Mouse (Mus musculus): ENCODE measurements around the gene Gm49336. TPM values are rescaled to one million over a fixed set of nuclear protein-coding genes. Genes with fewer than 3 reads are reported as not detected.

The Gm49336 gene
- total RNA-seq (2012; rRNA removed) (36.3 and 43.1 TPM in 2 replicates), total RNA-seq (2014; rRNA removed) (102 and 125 TPM in 2 replicates), polyA plus RNA-seq (2012; ENCODE audit: insufficient read length, low read depth) (49.3 and 54.3 TPM in 2 replicates)

DNA sequence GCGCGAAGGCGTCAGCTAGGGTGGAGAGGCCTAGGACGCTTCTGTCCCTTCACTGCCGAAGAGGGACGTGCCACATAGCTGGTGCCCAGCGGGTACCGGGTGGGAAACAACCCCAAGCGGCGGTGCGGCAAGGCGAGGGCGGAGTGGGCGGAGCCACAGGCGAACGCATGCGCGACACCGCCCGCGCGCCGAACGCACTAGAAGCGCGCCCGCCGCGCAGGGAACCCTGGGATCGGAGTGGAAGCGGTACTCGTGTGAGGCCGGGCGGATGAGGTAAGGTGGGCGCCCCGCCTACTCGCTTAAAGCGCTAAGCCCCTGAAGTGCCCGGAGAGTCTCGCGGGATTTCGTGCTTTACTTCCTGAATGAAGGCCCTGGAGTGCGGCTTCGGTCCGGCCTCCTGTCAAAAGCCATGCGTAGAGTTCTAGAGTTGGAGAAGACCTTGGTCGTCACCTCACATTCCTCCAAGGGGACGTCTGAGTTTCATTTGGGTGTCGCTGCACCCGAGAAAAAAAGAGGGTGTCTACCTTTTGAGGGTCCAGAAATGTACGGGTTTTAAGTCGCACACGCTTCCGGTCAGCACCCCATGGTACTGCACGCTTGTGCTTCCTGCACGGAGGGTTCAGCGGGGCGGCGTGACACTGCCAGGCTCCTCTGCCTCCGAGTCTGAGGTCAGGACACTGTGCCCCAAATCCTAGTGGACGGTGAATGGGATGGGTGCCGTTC lies at the start of gene Gm49336, which contains the start of gene Nupl1:
Gene Gm49336 (minus strand): TSS at position 227 of the 723 bp plus-strand sequence.
Gene Nupl1 (minus strand): TSS at position 151 of the 723 bp plus-strand sequence.
- H3K9ac ChIP-seq (ENCODE audit: insufficient read depth, low read depth) = peak within 1 kb of the TSS; percentile 94
- H3K27ac ChIP-seq (ENCODE audit: insufficient read depth, low read depth) = peak within 1 kb of the TSS; percentile 82
- H3K36me3 ChIP-seq (replicated peaks in 1 of 2; ENCODE audit: control insufficient read depth in 1 of 2, insufficient read depth in 1 of 2, low read length in 1 of 2) = peaks cover 0 to 12% of the 10 kb centered on the region in 2 experiments
- no peaks in the 10 kb centered on the region for H3K27me3 ChIP-seq (replicated peaks)
- peak; percentile 99 for DNase-seq (ENCODE audit: extremely low read depth)
- H3K79me2 ChIP-seq (replicated peaks; ENCODE audit: control insufficient read depth, extremely low read depth, insufficient read depth, poor library complexity, severe bottlenecking) = peaks cover 37% of the 10 kb centered on the region
- no peaks in the 10 kb centered on the region for H3K9me3 ChIP-seq (replicated peaks; ENCODE audit: low read length)
- in situ Hi-C loops (cut with MboI; ENCODE audit: low pct_ligation_motif_present, low pct_unique_long_range_greater_than_20kb, low sequenced_read_pairs) = loop anchor here (25.0 kb wide), 1 partner anchor 486 kb away; no protein-coding TSS in a partner anchor
- TF ChIP-seq MAX (IDR thresholded peaks at IDR 0.05; ENCODE audit: low read length) (peak; percentile 61; the same call in 1 of the 2 replicates), UBTF (IDR thresholded peaks at IDR 0.05; ENCODE audit: low read depth, low read length) (no peak; the same call in 1 of the 2 replicates), TCF12 (IDR thresholded peaks at IDR 0.05; ENCODE audit: low read depth, low read length) (peak; percentile 90), E2F4 (IDR thresholded peaks at IDR 0.05; ENCODE audit: insufficient replicate concordance, low read depth, low read length) (peak; percentile 72; the same call in 1 of the 2 replicates), SMC3 (IDR thresholded peaks at IDR 0.05; ENCODE audit: low read depth, low read length) (no peak), NELFE (IDR thresholded peaks at IDR 0.05; ENCODE audit: low read depth, low read length) (peak; percentile 95), MAZ (IDR thresholded peaks at IDR 0.05; ENCODE audit: low read depth, low read length) (no peak; the same call in 1 of the 2 replicates), ELF1 (IDR thresholded peaks at IDR 0.05; ENCODE audit: low read depth, low read length) (peak; percentile 95), ETS1 (conservative IDR thresholded peaks at IDR 0.05; ENCODE audit: low read depth, low read length) (peak; percentile 40; the same call in 1 of the 2 replicates), POLR2A (IDR thresholded peaks at IDR 0.05; ENCODE audit: low read depth, low read length) (peak; percentile 98), ZKSCAN1 (IDR thresholded peaks at IDR 0.05; ENCODE audit: borderline replicate concordance, low read depth, low read length) (no peak), BHLHE40 (IDR thresholded peaks at IDR 0.05; ENCODE audit: low read depth, low read length) (peak; percentile 17; the same call in 1 of the 2 replicates), TBP (conservative IDR thresholded peaks at IDR 0.05; ENCODE audit: low read depth, low read length) (peak; percentile 90), MEF2A (IDR thresholded peaks at IDR 0.05; ENCODE audit: borderline replicate concordance, low read depth, low read length) (0 out of 2 replicates have a peak, but pooled peaks have one; percentile 26), SIN3A (IDR thresholded peaks at IDR 0.05; ENCODE audit: low read length) (peak; percentile 59; the same call in 1 of the 2 replicates), CHD1 (IDR thresholded peaks at IDR 0.05; ENCODE audit: low read depth, low read length) (no peak), USF1 (IDR thresholded peaks at IDR 0.05; ENCODE audit: low read depth, low read length) (no peak), CTCF (conservative IDR thresholded peaks at IDR 0.05 in 1 of 2, IDR thresholded peaks at IDR 0.05 in 1 of 2; ENCODE audit: low read depth in 2 of 2, low read length in 2 of 2) (no peak), CHD2 (IDR thresholded peaks at IDR 0.05; ENCODE audit: low read length) (peak; percentile 99), NRF1 (IDR thresholded peaks at IDR 0.05; ENCODE audit: low read depth, low read length) (peak; percentile 99), IRF4 (IDR thresholded peaks at IDR 0.05; ENCODE audit: low read depth, low read length) (peak; percentile 60), RAD21 (IDR thresholded peaks at IDR 0.05; ENCODE audit: low read depth, low read length) (no peak), GABPA (IDR thresholded peaks at IDR 0.05; ENCODE audit: insufficient replicate concordance, low read depth, low read length) (no peak), ZC3H11A (IDR thresholded peaks at IDR 0.05; ENCODE audit: low read depth, low read length) (no peak), ZMIZ1 (IDR thresholded peaks at IDR 0.05; ENCODE audit: low read depth, low read length) (peak; percentile 84; the same call in 1 of the 2 replicates), KAT2A (IDR thresholded peaks at IDR 0.05; ENCODE audit: insufficient replicate concordance, low read length) (peak; percentile 86), RCOR1 (conservative IDR thresholded peaks at IDR 0.05; ENCODE audit: low read depth, low read length) (0 out of 2 replicates have a peak, but pooled peaks have one; percentile 15), MAFK (IDR thresholded peaks at IDR 0.05; ENCODE audit: insufficient replicate concordance, low read length) (no peak), MYC (IDR thresholded peaks at IDR 0.05; ENCODE audit: low read depth, low read length) (peak; percentile 93), PAX5 (IDR thresholded peaks at IDR 0.05; ENCODE audit: low read length) (no peak), USF2 (conservative IDR thresholded peaks at IDR 0.05; ENCODE audit: low read depth, low read length) (no peak), HCFC1 (IDR thresholded peaks at IDR 0.05; ENCODE audit: low read depth, low read length) (peak; percentile 86), MXI1 (IDR thresholded peaks at IDR 0.05; ENCODE audit: low read depth, low read length) (peak; percentile 90), EP300 (IDR thresholded peaks at IDR 0.05; ENCODE audit: low read length) (no peak)
- peaks cover 11 to 25% of the 10 kb centered on the region in 2 experiments for H3K4me1 ChIP-seq (ENCODE audit: control insufficient read depth in 1 of 2, insufficient read depth in 2 of 2)
- dilution Hi-C loops (cut with MboI; ENCODE audit: extremely low pct_ligation_motif_present, extremely low pct_unique_long_range_greater_than_20kb, low sequenced_read_pairs) = no loop called here
- peak within 1 kb of the TSS; percentile 99 for H3K4me2 ChIP-seq (ENCODE audit: insufficient read depth, low read depth, poor library complexity, severe bottlenecking)
- peak within 1 kb of the TSS; percentile 98 to 99 (median 98) for H3K4me3 ChIP-seq (replicated peaks in 1 of 3; ENCODE audit: low read depth in 2 of 3, low read length in 2 of 3, poor library complexity in 1 of 3)
